Mouse (Mus musculus) erythroblast, embryonic 14.5 days (primary cell): ENCODE results near the gene Gm14190. TPM values are rescaled to one million over a fixed set of nuclear protein-coding genes. Genes with fewer than 3 reads are reported as not detected.
"Not testable (repeated sequence)": the region's sequence is repeated elsewhere in the genome, so short reads cannot be mapped to it uniquely, and the experiment has no call there.

Experiments
- H3K27me3 ChIP-seq: 2 replicates; pipeline ENCODE4 v1.6.1; 2012; ENCODE audit warnings: inconsistent platforms; ENCODE audit not compliant: control insufficient read depth
- H3K36me3 ChIP-seq: 2 replicates; pipeline ENCODE4 v1.6.1; 2012; ENCODE audit warnings: mild to moderate bottlenecking, inconsistent platforms; ENCODE audit not compliant: control insufficient read depth
- H3K4me1 ChIP-seq: 2 replicates; pipeline ENCODE4 v1.6.1; 2012; ENCODE audit warnings: inconsistent platforms; ENCODE audit not compliant: control insufficient read depth
- H3K4me3 ChIP-seq: replicated peaks from 2 replicates; pipeline ENCODE3; 2012; ENCODE audit warnings: moderate library complexity, mild to moderate bottlenecking, inconsistent platforms
- H3K9me3 ChIP-seq: 2 replicates; pipeline ENCODE4 v1.6.1; 2012; ENCODE audit warnings: low read length, inconsistent platforms, mixed read lengths; ENCODE audit not compliant: control insufficient read depth
- GATA1 ChIP-seq: IDR thresholded peaks from 2 replicates; pipeline ENCODE4 v1.6.1; 2012; ENCODE audit warnings: low read length, inconsistent platforms, mixed read lengths
- TAL1 ChIP-seq: IDR thresholded peaks from 3 replicates; pipeline ENCODE4 v1.6.1; 2012; ENCODE audit warnings: low read length, inconsistent platforms, mixed read lengths
- polyA plus RNA-seq: library from polyadenylated mRNA; stranded (reverse); fragments of >175 nt; gene quantifications from 2 replicates; pipeline ENCODE4 v1.2.3, GENCODE M21; 2012

The Gm14190 gene
- polyA plus RNA-seq, 1 experiment = not detected

- no peak overlapping the region for H3K4me3 ChIP-seq
- no peaks in the 10 kb centered on the region for H3K36me3 ChIP-seq
These were observed 33.5 kb downstream of the Gm14190 start for GRCm38 (mm10) chr11:99657051-99657450.

GRCm38 (mm10) chr11:99650136-99650535 lies 40.4 kb downstream of the Gm14190 start, which contains the start of gene Gm11555:
Gm11555 (minus strand) TSS chr11:99650236.
- no peaks in the 10 kb centered on the region for H3K4me1 ChIP-seq
- no peak within 1 kb of the TSS for H3K4me3 ChIP-seq
- TF ChIP-seq GATA1 (no peak), TAL1 (no peak)
- H3K27me3 ChIP-seq = no peaks in the 10 kb centered on the region
- H3K9me3 ChIP-seq = peaks cover 5% of the 10 kb centered on the region; the same call in 1 of the 2 replicates
- H3K36me3 ChIP-seq = no peaks in the 10 kb centered on the region

More at GRCm38 (mm10) chr11:99657051-99657450, 33.5 kb downstream of the Gm14190 start:
- no peaks in the 10 kb centered on the region; the same call in 1 of the 2 replicates for H3K9me3 ChIP-seq
- H3K4me1 ChIP-seq = no peaks in the 10 kb centered on the region
- H3K27me3 ChIP-seq = no peaks in the 10 kb centered on the region
- TF ChIP-seq TAL1 (no peak), GATA1 (no peak)

- H3K27me3 ChIP-seq = no peaks in the 10 kb centered on the region
- TF ChIP-seq GATA1 (no peak), TAL1 (no peak)
- H3K4me1 ChIP-seq = no peaks in the 10 kb centered on the region
- H3K9me3 ChIP-seq = peaks cover 8% of the 10 kb centered on the region; the same call in 1 of the 2 replicates
- no peak overlapping the region for H3K4me3 ChIP-seq
- H3K36me3 ChIP-seq = no peaks in the 10 kb centered on the region
These were observed 44.1 kb downstream of the Gm14190 start for GRCm38 (mm10) chr11:99646444-99646843.

GRCm38 (mm10) chr11:99644351-99644750 lies 46.2 kb downstream of the Gm14190 start:
- Histone ChIP-seq H3K4me1 (no peaks in the 10 kb centered on the region), H3K4me3 (no peak overlapping the region), H3K36me3 (no peaks in the 10 kb centered on the region), H3K9me3 (peaks cover 5% of the 10 kb centered on the region; the same call in 1 of the 2 replicates), H3K27me3 (no peaks in the 10 kb centered on the region)
- TF ChIP-seq TAL1 (no peak), GATA1 (no peak)

GRCm38 (mm10) chr11:99643635-99644139 lies 46.9 kb downstream of the Gm14190 start, which contains the start of gene Krtap4-7:
Krtap4-7 (minus strand) TSS chr11:99644089.
- H3K27me3 ChIP-seq, H3K4me3 ChIP-seq, H3K9me3 ChIP-seq, H3K36me3 ChIP-seq, H3K4me1 ChIP-seq: not testable (repeated sequence)

GRCm38 (mm10) chr11:99640926-99641325 lies 49.6 kb downstream of the Gm14190 start:
- no peaks in the 10 kb centered on the region for H3K27me3 ChIP-seq
- no peaks in the 10 kb centered on the region for H3K36me3 ChIP-seq
- H3K4me3 ChIP-seq = no peak overlapping the region
- H3K4me1 ChIP-seq = no peaks in the 10 kb centered on the region
- TF ChIP-seq GATA1 (no peak), TAL1 (no peak)
- peaks cover 10% of the 10 kb centered on the region for H3K9me3 ChIP-seq

Other genes starting within 250 kb of the Gm14190 start
- gene Krt23, start 197.6 kb downstream of the Gm14190 start, polyA plus RNA-seq = not detected in 2 replicates
- not detected in 2 replicates for gene Krt39, start 169.4 kb downstream of the Gm14190 start, polyA plus RNA-seq
- gene Krt40, start 147.6 kb downstream of the Gm14190 start, polyA plus RNA-seq = not detected in 2 replicates
- gene Krtap3-3, start 139.9 kb downstream of the Gm14190 start, polyA plus RNA-seq = not detected in 2 replicates
- gene Krtap3-2, start 133.9 kb downstream of the Gm14190 start, polyA plus RNA-seq = not detected in 2 replicates
- gene Gm11939, start 131.3 kb downstream of the Gm14190 start, polyA plus RNA-seq = not detected in 2 replicates
- gene Krtap3-1, start 124.1 kb downstream of the Gm14190 start, polyA plus RNA-seq = not detected in 2 replicates
- gene Krtap1-5, start 109.7 kb downstream of the Gm14190 start, polyA plus RNA-seq = not detected in 2 replicates
- not detected in 2 replicates for gene Krtap1-4, start 107.1 kb downstream of the Gm14190 start, polyA plus RNA-seq
- gene Krtap1-3, start 99.4 kb downstream of the Gm14190 start, polyA plus RNA-seq = not detected in 2 replicates
- gene Krtap9-3, start 92.6 kb downstream of the Gm14190 start, polyA plus RNA-seq = not detected in 2 replicates
- not detected in 2 replicates for gene Gm11938, start 87.4 kb downstream of the Gm14190 start, polyA plus RNA-seq
- not detected in 2 replicates for gene Gm11937, start 80.6 kb downstream of the Gm14190 start, polyA plus RNA-seq
- not detected in 2 replicates for gene Krtap2-4, start 75.9 kb downstream of the Gm14190 start, polyA plus RNA-seq
- not detected in 2 replicates for gene Gm11562, start 70.3 kb downstream of the Gm14190 start, polyA plus RNA-seq
- not detected in 2 replicates for gene Krtap4-1, start 62.5 kb downstream of the Gm14190 start, polyA plus RNA-seq
- not detected in 2 replicates for gene Krtap4-2, start 55.7 kb downstream of the Gm14190 start, polyA plus RNA-seq
- gene Krtap4-7, start 46.7 kb downstream of the Gm14190 start, polyA plus RNA-seq = not detected in 2 replicates
- gene Gm11555, start 40.5 kb downstream of the Gm14190 start, polyA plus RNA-seq = not detected in 2 replicates
- not detected in 2 replicates for gene Gm11563, start 31.8 kb downstream of the Gm14190 start, polyA plus RNA-seq
- not detected in 2 replicates for gene Krtap4-6, start 24.8 kb downstream of the Gm14190 start, polyA plus RNA-seq
- gene Gm14180, start 43.5 kb upstream of the Gm14190 start, polyA plus RNA-seq = not detected in 2 replicates
- not detected in 2 replicates for gene Gm11595, start 82.2 kb upstream of the Gm14190 start, polyA plus RNA-seq
- gene Krtap4-8, start 90.0 kb upstream of the Gm14190 start, polyA plus RNA-seq = not detected in 2 replicates
- gene Krtap4-9, start 94.5 kb upstream of the Gm14190 start, polyA plus RNA-seq = not detected in 2 replicates
- not detected in 2 replicates for gene Gm11596, start 102.7 kb upstream of the Gm14190 start, polyA plus RNA-seq
- not detected in 2 replicates for gene Gm11569, start 108.2 kb upstream of the Gm14190 start, polyA plus RNA-seq
- not detected in 2 replicates for gene Gm11554, start 113.7 kb upstream of the Gm14190 start, polyA plus RNA-seq
- not detected in 2 replicates for gene Krtap4-13, start 119.2 kb upstream of the Gm14190 start, polyA plus RNA-seq
- gene Gm11564, start 124.9 kb upstream of the Gm14190 start, polyA plus RNA-seq = not detected in 2 replicates
- gene 2300003K06Rik, start 147.3 kb upstream of the Gm14190 start, polyA plus RNA-seq = not detected in 2 replicates
- gene Krtap4-16, start 160.9 kb upstream of the Gm14190 start, polyA plus RNA-seq = not detected in 2 replicates
- 0.04 TPM in 1 of 2 replicates, not detected in the other for gene Gm11568, start 167.2 kb upstream of the Gm14190 start, polyA plus RNA-seq
- not detected in 2 replicates for gene Gm11559, start 173.7 kb upstream of the Gm14190 start, polyA plus RNA-seq
- not detected in 2 replicates for gene Krtap9-1, start 182.6 kb upstream of the Gm14190 start, polyA plus RNA-seq
- gene Gm11567, start 188.4 kb upstream of the Gm14190 start, polyA plus RNA-seq = not detected in 2 replicates
- not detected in 2 replicates for gene Krtap31-1, start 217.2 kb upstream of the Gm14190 start, polyA plus RNA-seq
- gene Gm11565, start 224.0 kb upstream of the Gm14190 start, polyA plus RNA-seq = not detected in 2 replicates
- not detected in 2 replicates for gene Krtap31-2, start 245.6 kb upstream of the Gm14190 start, polyA plus RNA-seq